Mouse (Mus musculus): ENCODE measurements around the gene Grin1. TPM values are rescaled to one million over a fixed set of nuclear protein-coding genes. Genes with fewer than 3 reads are reported as not detected.

Gene Grin1
- 56.9 and 65.8 TPM in 2 replicates for polyA plus RNA-seq (2015; fragmentation: Nextera tagmentation; extraction: Ambion mirVana)

DNA sequence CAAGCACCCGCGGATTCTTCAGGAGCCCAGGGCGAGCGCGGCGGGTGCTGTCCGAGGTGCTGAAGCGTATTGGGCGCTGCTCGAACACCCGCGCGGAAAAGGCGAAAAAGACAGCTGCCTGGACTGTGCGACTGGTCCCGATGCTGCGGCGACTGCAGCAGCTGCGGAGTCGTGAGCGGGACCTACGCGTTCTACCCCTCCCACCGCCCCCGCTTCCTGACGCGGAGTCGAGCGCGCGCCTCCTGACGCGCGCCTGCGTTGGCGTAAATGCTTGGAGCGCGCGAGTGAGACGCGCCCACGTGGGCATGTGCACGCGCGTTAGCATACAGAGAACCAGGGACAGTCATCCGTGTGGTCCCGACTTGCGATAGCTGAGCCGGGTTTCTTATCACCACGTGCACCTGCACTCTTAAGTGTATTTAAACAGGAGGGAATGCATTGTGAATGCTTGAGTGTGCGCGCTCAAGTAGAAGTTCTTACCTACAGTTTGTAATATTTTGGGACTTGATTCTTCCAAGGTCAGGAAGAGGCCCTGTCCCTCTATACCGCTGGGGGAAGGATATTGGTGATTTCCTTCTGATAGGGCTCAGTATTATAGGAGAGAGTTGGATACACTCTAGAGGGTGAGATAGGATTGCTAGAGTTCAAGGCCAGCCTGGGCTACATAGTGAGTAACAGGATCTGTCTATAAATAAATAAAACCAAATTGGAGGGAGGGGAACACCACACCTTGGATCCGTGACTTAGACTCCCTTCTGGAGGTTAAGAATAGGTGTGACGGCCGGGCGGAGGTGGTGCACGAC is at the start of gene Grin1:
Gene Grin1 (minus strand): TSS at position 217 of the 803 bp plus-strand sequence.
- H3K36me3 ChIP-seq (ENCODE audit: control insufficient read depth, insufficient read depth, low read length) = no peaks in the 10 kb centered on the region
- peak within 1 kb of the TSS; percentile 89 for H3K27ac ChIP-seq (ENCODE audit: low read depth, low read length)
- ATAC-seq = peak; percentile 88
- peaks cover 12% of the 10 kb centered on the region for H3K4me1 ChIP-seq (ENCODE audit: control insufficient read depth, insufficient read depth, low read depth, low read length)
- peaks cover 10% of the 10 kb centered on the region for H3K27me3 ChIP-seq (replicated peaks; ENCODE audit: control insufficient read depth, insufficient read depth, low read length)
- peak within 1 kb of the TSS; percentile 60 for H3K4me3 ChIP-seq (ENCODE audit: low read length)
- H3K9ac ChIP-seq (ENCODE audit: low read depth, low read length) = peak within 1 kb of the TSS; percentile 75
- peak within 1 kb of the TSS; percentile 69 for H3K4me2 ChIP-seq (ENCODE audit: low read length)
- H3K9me3 ChIP-seq (ENCODE audit: control insufficient read depth, low read length) = no peaks in the 10 kb centered on the region
- 9% methylated on average over 58 of the region's 58 CpGs for WGBS

DNA sequence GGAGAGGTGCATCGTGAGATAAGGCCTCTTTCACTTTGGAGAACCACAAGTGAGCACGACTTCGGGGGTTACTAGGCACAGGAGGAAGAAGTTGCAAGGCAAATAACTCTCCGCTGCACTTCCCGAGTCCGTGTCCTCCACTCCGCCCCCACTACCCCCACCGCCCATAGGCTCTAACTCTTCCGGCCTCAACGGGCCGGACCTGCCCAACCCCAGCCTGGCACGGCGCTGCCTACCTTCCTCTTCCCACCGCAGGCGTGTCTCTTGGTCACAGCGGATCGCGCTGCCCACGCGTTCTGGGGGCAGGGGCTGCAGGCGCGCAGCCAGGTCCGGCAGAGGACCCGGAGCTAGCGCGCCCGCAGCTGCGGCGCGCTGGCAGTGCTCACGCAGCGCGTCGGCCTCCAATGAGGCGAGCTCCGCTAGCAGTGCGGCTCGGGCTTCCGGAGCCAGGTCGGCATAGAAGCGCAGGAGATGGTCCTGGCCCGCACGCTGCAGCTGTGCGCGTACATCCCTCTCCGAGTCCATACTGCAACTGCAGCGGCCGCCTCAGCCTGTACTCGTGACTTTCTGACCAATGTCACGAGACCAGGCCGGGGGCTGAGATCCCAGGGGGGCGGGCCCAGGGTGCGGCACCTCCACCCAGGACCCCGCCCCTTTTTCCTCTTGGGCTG is 46.2 kb upstream of the Grin1 start, which contains the start of gene Uap1l1:
Gene Uap1l1 (minus strand): TSS at position 592 of the 671 bp plus-strand sequence.
- peak within 1 kb of the TSS; percentile 78 for H3K9ac ChIP-seq (ENCODE audit: low read depth, low read length)
- WGBS = 0% methylated on average over 53 of the region's 54 CpGs
- H3K4me3 ChIP-seq (ENCODE audit: low read length) = peak within 1 kb of the TSS; percentile 53
- no peak within 1 kb of the TSS for H3K27ac ChIP-seq (ENCODE audit: low read depth, low read length)
- H3K9me3 ChIP-seq (ENCODE audit: control insufficient read depth, low read length) = no peaks in the 10 kb centered on the region
- H3K4me2 ChIP-seq (ENCODE audit: low read length) = peak within 1 kb of the TSS; percentile 98
- peaks cover 3% of the 10 kb centered on the region for H3K4me1 ChIP-seq (ENCODE audit: control insufficient read depth, insufficient read depth, low read depth, low read length)
- H3K36me3 ChIP-seq (ENCODE audit: control insufficient read depth, insufficient read depth, low read length) = no peaks in the 10 kb centered on the region
- ATAC-seq = peak; percentile 83
- peaks cover 18% of the 10 kb centered on the region for H3K27me3 ChIP-seq (replicated peaks; ENCODE audit: control insufficient read depth, insufficient read depth, low read length)

- H3K9me3 ChIP-seq (ENCODE audit: control insufficient read depth, low read length) = no peaks in the 10 kb centered on the region
- no peak for ATAC-seq
- no peak overlapping the region for H3K27ac ChIP-seq (ENCODE audit: low read depth, low read length)
- H3K4me3 ChIP-seq (ENCODE audit: low read length) = peak overlapping the region; percentile 53
- peaks cover 3% of the 10 kb centered on the region for H3K4me1 ChIP-seq (ENCODE audit: control insufficient read depth, insufficient read depth, low read depth, low read length)
- H3K4me2 ChIP-seq (ENCODE audit: low read length) = peak overlapping the region; percentile 98
- no peak overlapping the region for H3K9ac ChIP-seq (ENCODE audit: low read depth, low read length)
- no peaks in the 10 kb centered on the region for H3K36me3 ChIP-seq (ENCODE audit: control insufficient read depth, insufficient read depth, low read length)
- WGBS = 31% methylated on average over 9 of the region's 9 CpGs
- peaks cover 18% of the 10 kb centered on the region for H3K27me3 ChIP-seq (replicated peaks; ENCODE audit: control insufficient read depth, insufficient read depth, low read length)
Measured at GRCm38 (mm10) chr2:25364761-25365090, 45.7 kb upstream of the Grin1 start.

DNA sequence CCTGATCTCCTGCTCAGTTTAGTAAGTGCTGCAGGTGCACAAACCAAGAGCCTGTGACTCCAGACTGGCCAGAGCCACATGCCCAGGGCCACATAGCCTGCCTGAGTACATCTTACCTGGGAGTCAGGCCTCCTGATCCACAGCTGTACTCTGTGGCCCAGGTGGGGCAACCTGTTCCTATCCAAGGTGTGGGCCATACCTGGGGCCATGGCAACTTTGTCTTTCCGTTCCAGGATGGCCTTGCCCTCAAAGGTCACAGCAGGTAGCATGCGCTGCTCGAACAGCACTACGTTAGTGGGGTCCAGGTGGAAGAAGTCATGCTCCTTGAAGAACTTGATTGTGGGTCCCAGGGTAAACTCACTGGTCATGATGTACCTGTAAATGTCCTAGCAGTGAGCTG is 45.3 kb upstream of the Grin1 start:
- no peak; the same call in 1 of the 2 replicates for ATAC-seq
- Histone ChIP-seq H3K4me2 (ENCODE audit: low read length) (no peak overlapping the region; the same call in 1 of the 2 replicates), H3K36me3 (ENCODE audit: control insufficient read depth, insufficient read depth, low read length) (no peaks in the 10 kb centered on the region), H3K4me3 (ENCODE audit: low read length) (no peak overlapping the region), H3K9ac (ENCODE audit: low read depth, low read length) (no peak overlapping the region), H3K27me3 (replicated peaks; ENCODE audit: control insufficient read depth, insufficient read depth, low read length) (peaks cover 18% of the 10 kb centered on the region), H3K27ac (ENCODE audit: low read depth, low read length) (no peak overlapping the region), H3K4me1 (ENCODE audit: control insufficient read depth, insufficient read depth, low read depth, low read length) (peaks cover 3% of the 10 kb centered on the region), H3K9me3 (ENCODE audit: control insufficient read depth, low read length) (no peaks in the 10 kb centered on the region)
- WGBS = 90% methylated on average over 4 of the region's 4 CpGs

DNA sequence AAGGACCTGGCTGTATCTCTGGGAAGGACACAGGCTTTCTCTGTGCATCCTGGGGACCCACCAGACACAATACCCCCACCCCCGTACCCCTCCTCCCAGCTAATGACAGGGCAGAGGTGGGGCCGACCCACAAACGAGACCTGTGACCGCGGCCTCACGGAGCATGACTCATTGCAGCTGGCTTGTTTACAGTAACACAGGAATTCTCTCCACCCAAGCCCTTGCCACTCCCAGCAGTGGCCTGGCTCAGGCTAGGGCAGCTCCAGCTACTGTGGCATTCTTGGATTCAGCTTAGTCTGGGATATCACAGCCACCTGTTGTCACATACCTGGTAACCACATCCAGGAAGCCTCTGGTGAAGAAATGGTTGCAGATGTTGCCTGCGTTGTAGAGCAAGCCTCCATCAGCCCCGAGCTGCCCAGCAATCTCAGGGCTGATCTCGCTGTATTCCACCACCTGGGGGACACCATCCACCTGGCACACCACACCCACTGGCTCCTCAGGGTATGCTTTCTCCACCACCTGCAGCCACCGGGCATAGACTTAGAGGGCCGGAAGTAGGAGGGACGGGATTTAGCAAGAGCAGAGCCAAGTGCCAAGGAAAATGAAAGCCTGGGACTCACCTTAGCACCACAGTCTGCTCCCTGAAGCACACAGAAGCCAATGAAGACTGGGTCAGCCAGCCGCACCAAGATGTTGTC is 44.6 kb upstream of the Grin1 start:
- no peak for ATAC-seq
- Histone ChIP-seq H3K4me2 (ENCODE audit: low read length) (no peak overlapping the region), H3K9ac (ENCODE audit: low read depth, low read length) (no peak overlapping the region), H3K27ac (ENCODE audit: low read depth, low read length) (no peak overlapping the region), H3K4me3 (ENCODE audit: low read length) (no peak overlapping the region), H3K27me3 (replicated peaks; ENCODE audit: control insufficient read depth, insufficient read depth, low read length) (peaks cover 18% of the 10 kb centered on the region), H3K4me1 (ENCODE audit: control insufficient read depth, insufficient read depth, low read depth, low read length) (peaks cover 3% of the 10 kb centered on the region), H3K36me3 (ENCODE audit: control insufficient read depth, insufficient read depth, low read length) (no peaks in the 10 kb centered on the region), H3K9me3 (ENCODE audit: control insufficient read depth, low read length) (no peaks in the 10 kb centered on the region)
- 69% methylated on average over 13 of the region's 13 CpGs for WGBS

- Histone ChIP-seq H3K36me3 (ENCODE audit: control insufficient read depth, insufficient read depth, low read length) (no peaks in the 10 kb centered on the region), H3K9me3 (ENCODE audit: control insufficient read depth, low read length) (no peaks in the 10 kb centered on the region), H3K4me1 (ENCODE audit: control insufficient read depth, insufficient read depth, low read depth, low read length) (peaks cover 18% of the 10 kb centered on the region), H3K27me3 (replicated peaks; ENCODE audit: control insufficient read depth, insufficient read depth, low read length) (peaks cover 14% of the 10 kb centered on the region), H3K4me2 (ENCODE audit: low read length) (no peak overlapping the region), H3K27ac (ENCODE audit: low read depth, low read length) (no peak overlapping the region), H3K9ac (ENCODE audit: low read depth, low read length) (no peak overlapping the region), H3K4me3 (ENCODE audit: low read length) (no peak overlapping the region)
- ATAC-seq = no peak
- WGBS = 83% methylated on average over 4 of the region's 4 CpGs
Measured at GRCm38 (mm10) chr2:25359848-25360247, 40.9 kb upstream of the Grin1 start.

GRCm38 (mm10) chr2:25356208-25357079 is 37.5 kb upstream of the Grin1 start, which contains the start of gene Dpp7:
Dpp7 (minus strand) TSS chr2:25356359.
- WGBS = 6% methylated on average over 13 of the region's 13 CpGs
- Histone ChIP-seq H3K9me3 (ENCODE audit: control insufficient read depth, low read length) (no peaks in the 10 kb centered on the region), H3K4me1 (ENCODE audit: control insufficient read depth, insufficient read depth, low read depth, low read length) (peaks cover 18% of the 10 kb centered on the region), H3K27me3 (replicated peaks; ENCODE audit: control insufficient read depth, insufficient read depth, low read length) (no peaks in the 10 kb centered on the region), H3K36me3 (ENCODE audit: control insufficient read depth, insufficient read depth, low read length) (peaks cover 5% of the 10 kb centered on the region), H3K4me3 (ENCODE audit: low read length) (peak within 1 kb of the TSS; percentile 46), H3K27ac (ENCODE audit: low read depth, low read length) (no peak within 1 kb of the TSS), H3K4me2 (ENCODE audit: low read length) (peak within 1 kb of the TSS; percentile 96), H3K9ac (ENCODE audit: low read depth, low read length) (peak within 1 kb of the TSS; percentile 70)
- ATAC-seq = peak; percentile 88

GRCm38 (mm10) chr2:25355419-25356066 is 36.6 kb upstream of the Grin1 start:
- no peak overlapping the region for H3K27ac ChIP-seq (ENCODE audit: low read depth, low read length)
- no peaks in the 10 kb centered on the region for H3K27me3 ChIP-seq (replicated peaks; ENCODE audit: control insufficient read depth, insufficient read depth, low read length)
- no peaks in the 10 kb centered on the region for H3K9me3 ChIP-seq (ENCODE audit: control insufficient read depth, low read length)
- ATAC-seq = peak; percentile 24
- H3K9ac ChIP-seq (ENCODE audit: low read depth, low read length) = peak overlapping the region; percentile 70; the same call in 1 of the 2 replicates
- WGBS = 38% methylated on average over 18 of the region's 18 CpGs
- H3K4me2 ChIP-seq (ENCODE audit: low read length) = peak overlapping the region; percentile 96
- peaks cover 12% of the 10 kb centered on the region for H3K36me3 ChIP-seq (ENCODE audit: control insufficient read depth, insufficient read depth, low read length)
- H3K4me3 ChIP-seq (ENCODE audit: low read length) = peak overlapping the region; percentile 46
- peaks cover 18% of the 10 kb centered on the region for H3K4me1 ChIP-seq (ENCODE audit: control insufficient read depth, insufficient read depth, low read depth, low read length)
